Mouse (Mus musculus) heart, postnatal 36 days (tissue): ENCODE measurements at regions not wholly inside any gene's neighbourhood (a gene's known extent, or its start where the extent isn't known, plus 50 kb on each side); places are given as distances from the start of the nearest gene placed in this dataset.
A peak's percentile ranks its signal among the peaks of the same experiment; 100 is the strongest.

ENCODE experiments used
- DNase-seq, 2 experiments: peaks; one replicate each; pipeline ENCODE4 v3.0.0; 2021 to 2022
- intact Hi-C: fragments of 180-260 bp; cut with DNase I; formaldehyde crosslinking; loops from one replicate; pipeline ENCODE4 v1.15.1; 2025

DNA sequence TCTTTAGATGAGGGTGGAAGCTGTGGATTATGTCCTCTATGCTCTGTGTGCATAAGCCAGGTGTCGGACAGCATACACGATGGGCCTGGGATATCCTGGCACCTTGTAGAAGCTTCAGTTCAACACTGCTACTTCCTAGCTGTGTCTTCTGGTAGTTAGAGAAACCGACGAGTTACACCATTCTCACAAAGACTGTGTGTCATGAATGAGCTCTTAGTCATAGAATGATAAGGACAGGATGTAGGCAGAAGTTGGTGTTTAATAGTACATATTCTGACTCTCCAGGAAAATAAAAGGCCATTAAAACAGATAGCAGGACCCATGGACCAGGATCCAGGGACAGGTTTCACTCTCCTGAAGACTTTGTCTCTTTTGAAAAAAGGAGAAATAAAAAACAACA, 446.3 kb upstream of the Klf4 start:
- DNase-seq: no peak
- intact Hi-C loops: no loop called here

DNA sequence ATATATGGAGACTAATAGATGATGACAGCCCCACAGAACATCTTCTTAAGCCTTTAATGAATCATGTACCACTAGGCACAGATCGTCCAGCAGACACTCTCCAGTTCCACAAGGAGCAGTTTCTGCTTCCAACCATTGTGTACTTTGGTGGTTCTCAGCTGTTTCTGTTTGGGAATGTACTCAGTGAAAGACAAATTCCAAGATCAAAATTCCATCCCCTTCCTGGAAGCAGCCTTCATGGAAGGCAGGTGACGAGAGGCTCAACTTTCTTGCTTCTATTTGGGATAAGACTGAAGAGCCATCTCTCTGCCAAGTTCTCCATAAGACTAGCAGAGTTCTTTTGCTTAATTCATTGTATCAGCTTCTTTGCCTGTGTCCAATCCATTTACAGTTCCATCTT, 444.0 kb upstream of the Klf4 start:
- no peak for DNase-seq
- intact Hi-C loops: no loop called here

GRCm38 (mm10) chr4:55973706-55974105, 441.4 kb upstream of the Klf4 start:
- DNase-seq: no peak
- intact Hi-C loops: no loop called here

GRCm38 (mm10) chr4:55972235-55972819, 440.1 kb upstream of the Klf4 start:
- no peak for DNase-seq
- intact Hi-C loops: no loop called here

GRCm38 (mm10) chr4:55960063-55960462, 427.8 kb upstream of the Klf4 start:
- DNase-seq: no peak
- intact Hi-C loops: no loop called here

DNA sequence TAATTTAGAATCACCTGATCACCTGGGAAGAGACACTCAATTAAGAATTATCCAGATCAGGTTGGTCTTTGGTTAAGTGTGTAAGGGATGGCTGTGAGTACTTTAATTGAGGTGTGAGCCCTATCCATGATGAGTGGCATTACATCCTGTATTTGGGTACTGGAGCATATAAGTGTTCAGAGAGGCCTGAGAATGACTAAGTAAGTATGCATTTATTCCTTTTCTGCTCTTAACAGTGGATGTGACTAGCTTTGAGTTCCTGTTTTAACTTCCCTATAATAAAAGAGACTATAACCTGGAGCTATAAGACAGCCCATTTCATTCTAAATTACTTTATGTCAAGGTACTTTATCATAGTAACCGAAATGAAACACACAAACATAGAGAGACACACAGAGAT, 421.4 kb upstream of the Klf4 start:
- intact Hi-C loops: no loop called here
- DNase-seq: no peak

DNA sequence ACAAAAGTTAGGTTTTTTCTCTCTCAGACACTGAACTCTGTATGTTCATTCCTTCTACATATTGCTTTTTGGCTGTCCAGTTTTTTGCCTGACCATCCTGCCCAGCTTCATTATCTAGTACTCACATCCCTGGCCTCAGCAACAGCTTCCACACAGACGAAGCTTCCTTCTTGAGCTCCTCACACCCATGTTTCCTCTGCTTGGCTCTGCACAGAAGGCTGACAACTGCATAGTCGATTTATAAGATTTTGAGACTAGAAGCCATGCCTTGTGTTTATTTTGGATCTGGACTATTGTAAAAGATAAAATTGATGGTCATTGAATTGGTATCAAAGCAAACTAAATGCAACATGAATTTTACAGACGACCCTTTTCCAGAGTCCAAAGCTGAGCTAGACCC, 420.0 kb upstream of the Klf4 start:
- DNase-seq: no peak
- intact Hi-C loops: no loop called here

DNA sequence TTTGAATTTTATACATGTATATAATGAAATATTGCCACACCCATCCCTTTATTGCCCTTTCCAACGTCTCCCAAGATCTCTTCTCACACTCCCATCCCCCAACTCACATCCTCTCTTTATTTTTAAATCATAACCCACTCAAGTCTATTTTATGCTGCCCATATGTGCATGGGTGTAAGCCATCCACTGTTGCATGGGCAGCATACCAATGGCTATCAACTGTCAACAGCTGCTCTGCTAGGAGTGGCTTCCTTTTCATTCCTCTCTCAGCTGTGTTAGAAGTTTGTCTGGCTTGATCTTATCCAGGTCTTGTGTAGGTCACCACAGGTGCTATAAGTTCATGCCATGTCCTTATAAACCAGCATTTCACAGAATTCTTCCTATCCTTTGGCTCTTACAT, 409.2 kb upstream of the Klf4 start:
- no peak for DNase-seq
- intact Hi-C loops: no loop called here

GRCm38 (mm10) chr4:55938383-55938782, 406.1 kb upstream of the Klf4 start:
- DNase-seq: no peak
- intact Hi-C loops: no loop called here

DNA sequence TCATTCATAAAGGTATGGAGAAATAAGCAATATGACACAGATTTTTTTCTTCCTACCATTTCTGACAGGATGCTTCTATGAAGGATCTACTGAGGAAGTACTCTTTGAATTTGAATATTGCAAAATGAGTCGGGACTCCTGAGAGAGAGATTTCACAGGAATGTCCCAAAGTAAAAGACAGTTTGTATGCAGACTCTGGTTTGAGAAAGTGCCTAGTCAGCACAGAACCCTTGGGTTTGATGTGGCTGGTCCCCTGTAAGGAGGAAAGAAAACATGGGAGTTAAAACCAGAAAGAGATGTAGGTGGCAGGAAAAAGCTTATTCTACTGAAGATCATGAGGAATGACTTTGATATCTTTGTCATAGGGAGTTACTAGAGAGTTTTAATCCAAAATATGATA, 405.6 kb upstream of the Klf4 start:
- DNase-seq: no peak

DNA sequence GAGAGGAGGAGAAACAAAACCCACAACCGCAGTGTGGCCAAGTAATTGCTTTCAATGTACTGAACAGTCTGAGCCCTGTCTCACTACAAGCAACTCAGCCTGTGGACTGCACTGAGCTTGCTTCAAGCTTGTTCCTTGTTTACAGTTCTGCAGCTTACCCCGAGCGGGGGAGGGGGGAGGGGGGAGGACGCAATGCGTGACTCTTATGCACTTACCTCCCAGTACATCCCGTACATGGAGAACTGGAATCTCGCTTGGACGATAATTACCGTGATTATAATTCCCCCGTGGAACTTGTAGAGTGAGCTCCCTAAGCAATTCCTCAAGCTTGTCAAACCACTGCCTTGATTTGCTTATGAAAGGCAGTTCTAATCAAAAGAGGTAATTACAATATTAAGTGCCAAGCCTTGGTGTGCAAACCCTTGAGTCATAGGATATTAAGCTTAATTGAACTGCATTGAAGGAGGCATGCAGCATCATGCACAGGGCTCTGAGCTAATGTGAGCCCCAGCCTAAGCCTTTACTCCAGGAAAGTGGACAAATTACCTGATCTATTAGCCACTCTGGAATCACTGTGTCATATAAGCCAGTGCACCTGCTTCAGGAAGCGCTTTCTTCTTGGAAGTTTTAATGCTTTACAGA, 397.0 kb upstream of the Klf4 start:
- no peak for DNase-seq
- intact Hi-C loops: no loop called here

More for the DNA sequence above, 405.6 kb upstream of the Klf4 start:
- intact Hi-C loops: no loop called here

- DNase-seq: no peak
- intact Hi-C loops: no loop called here
Observed at GRCm38 (mm10) chr4:55928670-55929069, 396.4 kb upstream of the Klf4 start.

DNA sequence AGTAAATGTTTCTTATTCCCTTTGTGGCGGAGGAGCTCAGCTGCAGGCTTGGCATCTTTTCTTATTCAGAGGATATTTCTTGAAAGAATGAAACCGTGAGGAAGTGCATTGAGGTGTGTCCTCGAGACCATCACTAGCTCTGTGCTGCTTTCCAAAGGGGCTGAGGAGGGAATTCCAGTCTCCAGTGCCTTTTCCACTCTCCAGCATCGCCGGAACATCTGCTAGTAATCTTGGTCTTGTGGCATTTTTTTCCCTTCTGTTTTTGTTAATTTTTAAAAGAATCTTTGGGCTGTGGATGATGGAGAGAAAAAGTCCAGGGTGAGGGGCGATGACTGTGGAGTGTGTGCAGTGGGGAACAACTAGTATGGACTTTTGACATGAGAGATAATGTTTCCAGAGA, 395.9 kb upstream of the Klf4 start:
- intact Hi-C loops: no loop called here
- no peak for DNase-seq

GRCm38 (mm10) chr4:55927391-55927790, 395.1 kb upstream of the Klf4 start:
- DNase-seq: no peak
- intact Hi-C loops: no loop called here

DNA sequence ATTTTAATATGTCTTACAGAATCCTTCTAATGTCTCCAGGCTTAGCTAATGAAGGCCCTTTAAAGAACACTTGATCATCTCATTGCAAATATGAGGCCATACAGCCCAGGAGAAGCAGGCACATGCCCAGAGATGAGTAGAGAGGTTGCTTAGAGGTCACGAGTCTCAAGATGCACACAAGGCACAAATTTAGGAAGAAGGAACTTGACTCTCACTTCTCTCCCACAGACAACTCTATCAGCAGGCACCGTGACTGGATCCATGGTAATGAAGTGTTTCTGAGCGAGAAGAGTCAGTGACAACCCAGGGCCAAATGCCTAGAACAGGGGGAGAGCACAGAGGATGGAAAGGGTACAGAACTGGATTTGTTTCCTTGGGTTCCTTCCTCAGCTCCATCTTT, 392.7 kb upstream of the Klf4 start:
- intact Hi-C loops: no loop called here
- no peak for DNase-seq

DNA sequence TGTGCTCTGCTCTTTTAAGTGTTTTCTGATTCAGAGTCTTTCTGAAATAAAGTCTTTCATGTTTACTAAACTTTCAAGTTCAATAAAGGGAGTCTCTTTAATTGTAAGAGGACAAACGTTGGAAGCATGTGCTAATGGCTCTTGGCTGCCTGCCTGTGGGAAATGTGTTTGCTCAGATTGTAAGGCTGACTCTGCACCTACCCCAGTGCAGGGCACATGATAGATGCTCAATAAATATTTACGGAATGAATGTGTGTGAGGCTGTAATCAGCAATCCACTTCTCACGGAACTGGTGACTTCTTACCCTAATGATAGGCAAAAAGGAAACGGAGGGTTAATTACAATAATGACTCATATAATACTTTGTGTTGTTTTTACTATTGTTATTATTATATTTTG, 389.0 kb upstream of the Klf4 start:
- intact Hi-C loops: no loop called here
- DNase-seq: no peak

- intact Hi-C loops: no loop called here
- no peak for DNase-seq
Observed at GRCm38 (mm10) chr4:55894116-55894885, 362.0 kb upstream of the Klf4 start.

GRCm38 (mm10) chr4:55891656-55892055, 359.4 kb upstream of the Klf4 start:
- DNase-seq: no peak
- intact Hi-C loops: no loop called here

DNA sequence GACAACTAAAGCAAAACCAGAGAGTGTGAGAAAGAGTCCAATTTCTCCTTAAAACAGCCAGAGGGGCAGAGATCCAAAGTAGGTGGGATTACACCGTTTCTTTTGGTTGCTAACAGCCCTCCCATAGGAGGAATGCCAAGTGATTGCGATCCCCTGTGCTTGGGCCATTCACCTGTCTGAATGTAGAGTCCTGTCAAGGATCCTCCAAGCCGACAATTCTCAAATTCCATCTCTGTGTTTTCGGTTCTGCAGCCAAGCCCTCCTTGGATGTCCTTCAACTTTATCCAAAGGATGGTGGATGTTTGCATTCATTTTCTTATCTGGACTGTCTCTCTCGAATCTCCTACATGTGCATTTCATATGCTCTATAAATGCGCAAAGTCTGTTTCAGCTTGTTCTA, 355.3 kb upstream of the Klf4 start:
- intact Hi-C loops: no loop called here
- no peak for DNase-seq

GRCm38 (mm10) chr4:55882541-55882940, 350.3 kb upstream of the Klf4 start:
- intact Hi-C loops: no loop called here
- DNase-seq: no peak

- intact Hi-C loops: loop anchor here (5.0 kb wide), 1 partner anchor 237 kb away; no protein-coding TSS in a partner anchor
- peak; percentile 68 to 73 for DNase-seq
Observed at GRCm38 (mm10) chr4:55875304-55875703, 343.0 kb upstream of the Klf4 start.

GRCm38 (mm10) chr4:55874875-55875274, 342.6 kb upstream of the Klf4 start:
- intact Hi-C loops: loop anchor here (5.0 kb wide), 1 partner anchor 237 kb away; no protein-coding TSS in a partner anchor
- no peak for DNase-seq
